Mouse (Mus musculus): ENCODE measurements around the gene Ptov1.

DNA sequence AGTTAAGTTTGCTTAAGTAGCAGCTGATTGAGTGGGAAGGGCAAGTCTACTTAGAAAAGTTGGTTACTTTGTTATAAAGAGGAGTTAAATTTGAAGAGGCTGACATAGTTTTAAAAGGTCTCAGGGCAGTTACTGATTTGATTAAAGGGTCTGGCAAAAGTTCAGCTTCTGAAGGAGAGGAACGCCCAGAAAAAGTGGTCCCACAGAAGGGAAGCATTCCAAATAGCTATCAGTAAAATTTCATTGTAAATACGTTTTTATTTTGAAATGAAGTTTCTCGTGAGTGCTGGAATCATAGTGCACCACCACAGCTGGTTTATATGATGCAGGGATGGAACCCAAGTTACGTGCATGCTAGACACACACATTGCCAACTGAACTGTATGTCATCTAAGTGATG lies 36.8 kb downstream of the Ptov1 start:
- no peak for TF ChIP-seq HCFC1 (IDR thresholded peaks at IDR 0.05; ENCODE audit: borderline replicate concordance, insufficient read depth, low read length)
- TF ChIP-seq CHD2 (IDR thresholded peaks at IDR 0.05; ENCODE audit: low read depth, low read length) = no peak
- TF ChIP-seq MAFK (IDR thresholded peaks at IDR 0.05; ENCODE audit: insufficient read depth, low read depth, low read length) = no peak
